Mouse (Mus musculus) lung, embryonic 16.5 days (tissue): ENCODE data around the gene Ttyh1. TPM values are rescaled to one million over a fixed set of nuclear protein-coding genes. Genes with fewer than 3 reads are reported as not detected.

ENCODE experiments used
- ATAC-seq: fragments of 200-750 bp; cut with Nextera tagmentation; 2 replicates; pipeline ENCODE4 v1.8.0; 2017; ENCODE audit warnings: low read depth, mild to moderate bottlenecking, moderate library complexity
- H3K27ac ChIP-seq: fragments of 300-500 bp; sonication (generic); 2 replicates; pipeline ENCODE4 v1.5.1; 2014; ENCODE audit warnings: mild to moderate bottlenecking, control low read depth, low read length
- H3K27me3 ChIP-seq: fragments of 300-500 bp; sonication (generic); 2 replicates; pipeline ENCODE4 v1.6.1; 2014; ENCODE audit warnings: low read depth, low read length, mixed read lengths; ENCODE audit not compliant: control insufficient read depth, insufficient read depth
- H3K36me3 ChIP-seq: fragments of 300-500 bp; sonication (generic); 2 replicates; pipeline ENCODE4 v1.6.1; 2014; ENCODE audit warnings: low read length; ENCODE audit not compliant: control insufficient read depth, insufficient read depth
- H3K4me1 ChIP-seq: fragments of 300-500 bp; sonication (generic); replicated peaks from 2 replicates; pipeline ENCODE4 v1.6.1; 2014; ENCODE audit warnings: low read length, mixed read lengths; ENCODE audit not compliant: control insufficient read depth, insufficient read depth
- H3K4me2 ChIP-seq: fragments of 300-500 bp; sonication (generic); 2 replicates; pipeline ENCODE4 v1.6.1; 2014; ENCODE audit warnings: low read depth, low read length, control low read depth
- H3K4me3 ChIP-seq: fragments of 300-500 bp; sonication (generic); 2 replicates; pipeline ENCODE4 v1.5.1; 2014; ENCODE audit warnings: mild to moderate bottlenecking, low read length, control low read depth
- H3K9ac ChIP-seq: fragments of 300-500 bp; sonication (generic); 2 replicates; pipeline ENCODE4 v1.6.1; 2014; ENCODE audit warnings: low read length, control low read depth
- H3K9me3 ChIP-seq: fragments of 300-500 bp; sonication (generic); 2 replicates; pipeline ENCODE4 v1.6.1; 2016; ENCODE audit warnings: low read length; ENCODE audit not compliant: control insufficient read depth
- WGBS: fragments of 180-500 bp; shearing (Covaris S2); extraction: QIAGEN DNeasy Blood & Tissue Kit; methylation state at CpG from one replicate; pipeline ENCODE4 v1.1.7; 2014; 5-methylcytosine and 5-hydroxymethylcytosine counted together
- polyA plus RNA-seq: library from polyadenylated mRNA; unstranded; fragments of >200 nt; fragmentation: Nextera tagmentation; extraction: Ambion mirVana; gene quantifications from 2 replicates; pipeline ENCODE4 v1.2.1, GENCODE M21; 2015

Gene Ttyh1
- polyA plus RNA-seq, 1 experiment from 2014 or later = 2.1 TPM

DNA sequence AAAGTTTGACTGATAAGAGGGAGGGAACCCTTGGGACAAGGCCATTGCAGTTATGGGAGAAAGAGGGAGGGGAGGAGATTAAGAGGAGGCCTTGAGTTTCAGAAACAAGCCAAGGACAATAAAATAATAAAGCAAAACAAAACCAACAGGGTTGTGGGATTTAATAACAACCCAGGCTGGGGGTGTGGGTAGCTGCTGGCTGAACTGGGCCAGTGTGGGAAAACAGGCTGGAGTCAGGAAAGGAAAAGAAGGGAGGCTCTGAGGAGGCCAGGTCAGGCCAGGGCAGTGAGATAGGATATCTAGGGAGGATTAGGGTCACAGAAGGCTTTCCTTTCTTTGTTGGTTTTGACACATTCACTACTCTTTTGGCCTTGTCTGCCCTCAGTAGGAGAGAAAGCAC is 47.9 kb downstream of the Ttyh1 start:
- H3K4me2 ChIP-seq = no peak overlapping the region
- H3K36me3 ChIP-seq = no peaks in the 10 kb centered on the region
- H3K27me3 ChIP-seq = no peaks in the 10 kb centered on the region
- no peak overlapping the region for H3K4me3 ChIP-seq
- no peak for ATAC-seq
- no peak overlapping the region for H3K27ac ChIP-seq
- peaks cover 16% of the 10 kb centered on the region for H3K4me1 ChIP-seq
- H3K9me3 ChIP-seq = no peaks in the 10 kb centered on the region
- H3K9ac ChIP-seq = no peak overlapping the region

DNA sequence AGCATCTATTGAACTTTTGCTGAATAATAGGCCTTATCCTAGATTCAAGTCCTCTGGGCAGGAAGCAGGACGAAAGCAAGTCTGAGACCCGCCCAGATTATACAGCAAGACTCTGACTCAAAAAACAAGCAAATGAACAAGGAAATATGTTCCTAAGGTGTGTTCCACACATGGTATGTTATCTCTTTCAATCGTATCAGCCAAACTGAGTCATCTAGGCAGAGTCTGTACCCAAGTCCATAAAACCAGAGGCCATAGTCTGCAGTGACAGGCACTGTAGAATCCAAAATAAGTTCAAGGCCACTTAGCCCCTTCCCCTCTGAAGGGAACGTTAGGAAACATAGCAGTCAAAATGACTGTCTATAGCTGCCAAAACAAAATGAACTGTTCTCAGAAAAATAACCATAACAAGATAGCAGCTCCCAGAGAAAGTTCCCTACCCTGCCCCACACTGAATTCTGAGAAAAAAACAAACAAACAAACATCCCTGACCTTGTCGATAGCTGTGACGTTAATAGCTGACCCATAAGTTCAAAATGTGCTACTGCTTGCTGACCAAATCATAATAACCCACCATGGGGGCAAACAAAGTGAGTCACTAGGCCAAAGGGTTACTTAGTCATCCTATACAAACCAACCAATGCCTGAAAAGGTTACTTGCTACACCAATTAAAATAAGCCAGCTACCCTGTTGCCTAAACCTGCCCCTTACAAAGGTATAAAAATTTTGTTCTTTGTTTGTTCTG is 51.2 kb downstream of the Ttyh1 start:
- no peaks in the 10 kb centered on the region for H3K9me3 ChIP-seq
- H3K27me3 ChIP-seq = no peaks in the 10 kb centered on the region
- no peak for ATAC-seq
- no peak overlapping the region for H3K4me3 ChIP-seq
- H3K4me2 ChIP-seq = no peak overlapping the region
- H3K36me3 ChIP-seq = no peaks in the 10 kb centered on the region
- WGBS = 62% methylated on average over 6 of the region's 6 CpGs
- H3K27ac ChIP-seq = no peak overlapping the region
- H3K9ac ChIP-seq = no peak overlapping the region
- peaks cover 1% of the 10 kb centered on the region; the same call in 1 of the 2 replicates for H3K4me1 ChIP-seq

DNA sequence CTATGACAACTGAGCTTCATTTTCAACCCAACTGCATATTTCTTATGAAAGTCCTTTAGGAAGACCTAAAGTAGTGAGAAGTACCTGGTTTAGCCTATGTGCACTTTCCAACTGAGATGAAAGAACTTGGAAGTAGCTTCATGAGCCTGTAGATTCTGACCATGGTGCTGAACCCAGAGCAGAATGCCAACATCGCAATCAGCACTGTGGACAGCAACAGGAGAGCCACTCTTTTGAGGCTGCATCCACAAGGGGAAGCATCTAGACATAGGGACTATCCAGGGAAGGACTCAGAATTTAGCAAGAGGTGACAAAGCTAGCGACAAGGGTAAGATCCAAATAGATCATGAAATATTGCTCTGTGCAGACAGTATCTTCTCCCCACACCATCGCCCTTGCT is 59.2 kb downstream of the Ttyh1 start:
- Histone ChIP-seq H3K4me3 (no peak overlapping the region), H3K36me3 (no peaks in the 10 kb centered on the region), H3K27me3 (no peaks in the 10 kb centered on the region), H3K9ac (no peak overlapping the region), H3K4me2 (no peak overlapping the region), H3K4me1 (no peaks in the 10 kb centered on the region), H3K27ac (no peak overlapping the region), H3K9me3 (no peaks in the 10 kb centered on the region)
- 41% methylated on average over 3 of the region's 3 CpGs for WGBS
- no peak for ATAC-seq

Other genes starting within 250 kb of the Ttyh1 start
- 0.44 and 0.70 TPM in 2 replicates for gene Gm14548, start 221.3 kb upstream of the Ttyh1 start, polyA plus RNA-seq
- 0.36 and 1.0 TPM in 2 replicates for gene Lilra6, start 203.9 kb upstream of the Ttyh1 start, polyA plus RNA-seq
- 0.88 and 0.91 TPM in 2 replicates for gene Lair1, start 56.2 kb upstream of the Ttyh1 start, polyA plus RNA-seq
- gene Leng8, start 17.6 kb downstream of the Ttyh1 start, polyA plus RNA-seq = 54.0 and 56.1 TPM in 2 replicates
- 5.0 and 5.5 TPM in 2 replicates for gene Leng9, start 31.0 kb downstream of the Ttyh1 start, polyA plus RNA-seq
- gene Cdc42ep5, start 45.5 kb downstream of the Ttyh1 start, polyA plus RNA-seq = 46.2 and 49.2 TPM in 2 replicates
- gene Lilra5, start 118.3 kb downstream of the Ttyh1 start, polyA plus RNA-seq = 0.09 and 0.16 TPM in 2 replicates
- gene Ncr1, start 218.3 kb downstream of the Ttyh1 start, polyA plus RNA-seq = not detected in 2 replicates